26 mouse cellular contexts compared by ENCODE assay signal in the genomic region with DNA sequence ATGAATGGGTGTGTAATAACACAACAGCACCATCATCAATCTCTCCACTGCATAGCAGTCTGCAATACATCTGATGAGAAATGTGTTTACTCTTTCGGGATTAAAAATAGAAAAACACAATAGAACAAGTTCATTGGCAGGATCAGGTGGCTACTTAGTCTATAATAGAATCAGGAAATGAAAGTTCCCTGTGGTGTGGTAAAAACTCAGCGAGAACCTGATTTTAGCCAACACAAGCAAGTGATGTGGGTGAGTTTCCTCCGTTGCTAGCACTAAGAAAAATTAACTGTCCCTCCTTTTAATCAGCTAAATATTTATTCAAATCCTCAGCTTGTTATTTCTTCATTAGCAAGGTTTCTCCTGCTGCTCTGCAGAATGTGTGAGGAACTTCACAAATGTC.
"Had no signal": no experiment of that assay in that cellular context is flagged by ENCODE, and none has a peak within 500 bp of the region (broad histone marks: within the 10 kb centered on the region; RNA-seq: fewer than 3 reads in every experiment).

No protein-coding gene starts in this region.

- H3K4me1 ChIP-seq: heart, embryonic 13.5 days; heart, embryonic 15.5 days; hindbrain, embryonic 12.5 days; intestine, embryonic 15.5 days; limb, embryonic 10.5 days; limb, embryonic 12.5 days; liver, embryonic 13.5 days had no signal

- H3K27me3 ChIP-seq: heart, embryonic 13.5 days; heart, embryonic 15.5 days; hindbrain, embryonic 12.5 days; intestine, embryonic 15.5 days; limb, embryonic 12.5 days; liver, embryonic 13.5 days had no signal

- DNase-seq: gastrocnemius, postnatal 25 days; heart, adult 11 months; heart, adult 2 months; heart, postnatal 4 days; kidney, adult 18-20 months; kidney, adult 8-10 months; kidney, postnatal 10 days; kidney, postnatal 25 days; kidney, postnatal 4 days; liver; liver, embryonic 13.5 days had no signal

- H3K9ac ChIP-seq: heart, embryonic 13.5 days; heart, embryonic 15.5 days; hindbrain, embryonic 12.5 days; hindbrain, embryonic 14.5 days; intestine, embryonic 15.5 days; limb, embryonic 12.5 days; liver, embryonic 13.5 days had no signal

- H3K36me3 ChIP-seq: heart, embryonic 13.5 days; heart, embryonic 15.5 days; hindbrain, embryonic 10.5 days; hindbrain, embryonic 12.5 days; intestine, embryonic 15.5 days; limb, embryonic 10.5 days; limb, embryonic 12.5 days; liver, embryonic 13.5 days had no signal

- H3K4me2 ChIP-seq: heart, embryonic 11.5 days; heart, embryonic 13.5 days; heart, embryonic 15.5 days; hindbrain, embryonic 12.5 days; hindbrain, embryonic 14.5 days; intestine, embryonic 15.5 days; limb, embryonic 12.5 days; liver, embryonic 11.5 days; liver, embryonic 13.5 days had no signal

- ATAC-seq: hindbrain, embryonic 16.5 days; inflammation-experienced regulatory T-cells, adult 6 months; intestine, embryonic 15.5 days; intestine, postnatal 0 days had no signal

- H3K27ac ChIP-seq: heart, adult 2 months; heart, embryonic 13.5 days; heart, embryonic 15.5 days; hindbrain, embryonic 10.5 days; hindbrain, embryonic 12.5 days; hindbrain, embryonic 14.5 days; intestine, embryonic 15.5 days; layer of hippocampus, adult 2 months; left cerebral cortex, adult 2 months; limb, embryonic 10.5 days; limb, embryonic 12.5 days; liver, embryonic 13.5 days had no signal

- H3K4me3 ChIP-seq: heart, adult 2 months; heart, embryonic 13.5 days; heart, embryonic 15.5 days; hindbrain, embryonic 10.5 days; hindbrain, embryonic 12.5 days; intestine, embryonic 15.5 days; layer of hippocampus, adult 2 months; left cerebral cortex, adult 2 months; limb, embryonic 10.5 days; limb, embryonic 12.5 days; liver, embryonic 13.5 days had no signal

- H3K9me3 ChIP-seq: heart, embryonic 13.5 days; heart, embryonic 15.5 days; hindbrain, embryonic 10.5 days; hindbrain, embryonic 12.5 days; intestine, embryonic 15.5 days; limb, embryonic 10.5 days; limb, embryonic 12.5 days; liver, embryonic 13.5 days had no signal
